Mouse (Mus musculus) megakaryocyte, embryonic 14.5 days (primary cell): ENCODE data around the gene Slc16a3.

Source experiments
- FLI1 ChIP-seq: IDR thresholded peaks from 2 replicates; pipeline ENCODE4 v1.6.1; 2012; ENCODE audit warnings: low read length, inconsistent platforms, mixed read lengths
- GATA1 ChIP-seq: IDR thresholded peaks from 3 replicates; pipeline ENCODE4 v1.6.1; 2012; ENCODE audit warnings: mixed read lengths, low read length, inconsistent platforms, borderline replicate concordance

DNA sequence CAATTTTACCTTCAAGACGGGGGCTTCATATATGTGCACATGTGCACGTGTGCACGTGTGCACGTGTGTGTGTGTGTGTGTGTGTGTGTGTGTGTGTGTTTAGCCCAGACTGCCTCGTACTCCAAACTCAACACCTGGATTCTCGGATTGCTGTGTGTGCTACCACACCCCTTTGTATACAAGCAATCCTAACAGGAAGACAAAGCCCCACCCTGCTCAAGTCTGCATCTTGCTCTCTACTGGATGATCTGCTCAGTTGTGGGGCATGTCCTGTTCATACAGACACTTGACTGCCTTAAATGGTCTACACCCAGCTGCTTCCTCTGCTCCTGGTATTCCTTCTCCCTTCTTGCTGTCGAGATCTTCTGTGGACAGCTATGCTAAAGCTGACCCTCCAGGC, 3.0 kb upstream of the Slc16a3 start:
- TF ChIP-seq GATA1: no peak
- TF ChIP-seq FLI1: no peak
